Mouse (Mus musculus) layer of hippocampus, postnatal 36 days (tissue): Measurements from ENCODE around the gene Mast1. TPM values are rescaled to one million over a fixed set of nuclear protein-coding genes. Genes with fewer than 3 reads are reported as not detected.
A peak's percentile ranks its signal among the peaks of the same experiment; 100 is the strongest.

Source experiments
- DNase-seq, 2 experiments: peaks; one replicate each; pipeline ENCODE4 v3.0.0; 2022
- total RNA-seq, 2 experiments: library from RNA; stranded (reverse); gene quantifications; 2 replicates each; pipeline ENCODE4 v1.2.3; 2021

The Mast1 gene
- total RNA-seq, 2 experiments from 2014 or later = 79.5 TPM

DNA sequence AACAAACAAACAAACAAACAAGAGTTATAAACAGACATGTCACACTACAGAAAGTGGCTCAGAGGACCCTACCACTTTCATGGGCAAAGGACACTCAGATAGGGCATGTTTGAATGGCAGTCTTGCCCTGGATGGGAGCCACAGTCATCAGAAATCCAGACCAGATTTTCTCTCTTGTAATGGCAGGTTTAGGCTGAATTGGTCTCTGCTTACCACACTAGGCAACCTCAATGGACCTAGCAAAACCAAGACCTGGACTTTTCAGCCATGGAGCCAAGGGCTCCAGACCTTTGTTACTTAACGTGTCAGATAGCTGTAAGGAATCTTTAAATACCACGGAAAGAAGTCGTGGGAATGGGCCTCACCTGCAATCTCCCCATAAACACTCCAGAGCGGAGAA, 6.5 kb upstream of the Mast1 start:
- no peak for DNase-seq

DNA sequence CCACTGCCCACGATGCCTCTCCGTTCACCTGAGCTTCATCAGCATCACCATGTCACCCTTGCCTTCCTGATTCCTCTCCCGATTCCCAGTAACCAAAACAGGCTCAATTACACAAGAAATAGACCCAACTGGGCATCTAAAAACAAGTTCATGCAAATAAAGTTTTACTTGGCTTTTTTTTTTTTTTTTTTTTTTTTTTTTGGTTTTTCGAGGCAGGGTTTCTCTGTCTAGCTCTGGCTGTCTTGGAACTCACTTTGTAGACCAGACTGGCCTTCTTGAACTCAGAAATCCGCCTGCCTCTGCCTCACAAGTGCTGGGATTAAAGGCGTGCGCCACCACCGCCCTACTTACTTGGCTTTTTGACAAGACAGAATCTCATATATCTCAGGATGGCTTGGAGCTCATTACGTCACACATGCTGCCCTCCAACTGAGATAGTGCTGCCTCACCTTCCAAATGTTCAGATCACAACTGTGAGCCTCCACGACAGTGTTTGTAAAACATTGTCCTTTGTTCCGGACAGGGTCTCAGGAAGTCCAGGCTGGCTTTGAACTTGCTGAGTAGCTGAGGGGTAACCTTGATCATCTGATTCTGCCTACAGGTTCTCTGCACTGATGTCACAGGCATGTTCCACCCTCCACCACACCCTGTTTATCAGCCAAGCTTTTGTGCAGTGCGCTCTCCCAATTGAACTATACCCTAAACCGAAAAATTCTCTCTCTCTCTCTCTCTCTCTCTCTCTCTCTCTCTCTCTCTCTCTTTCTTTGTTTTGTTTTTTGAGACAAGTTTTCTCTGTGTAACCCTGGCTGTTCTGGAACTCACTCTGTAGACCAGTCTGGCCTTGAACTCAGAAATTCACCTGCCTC, 694 bp upstream of the Mast1 start:
- no peak for DNase-seq

DNA sequence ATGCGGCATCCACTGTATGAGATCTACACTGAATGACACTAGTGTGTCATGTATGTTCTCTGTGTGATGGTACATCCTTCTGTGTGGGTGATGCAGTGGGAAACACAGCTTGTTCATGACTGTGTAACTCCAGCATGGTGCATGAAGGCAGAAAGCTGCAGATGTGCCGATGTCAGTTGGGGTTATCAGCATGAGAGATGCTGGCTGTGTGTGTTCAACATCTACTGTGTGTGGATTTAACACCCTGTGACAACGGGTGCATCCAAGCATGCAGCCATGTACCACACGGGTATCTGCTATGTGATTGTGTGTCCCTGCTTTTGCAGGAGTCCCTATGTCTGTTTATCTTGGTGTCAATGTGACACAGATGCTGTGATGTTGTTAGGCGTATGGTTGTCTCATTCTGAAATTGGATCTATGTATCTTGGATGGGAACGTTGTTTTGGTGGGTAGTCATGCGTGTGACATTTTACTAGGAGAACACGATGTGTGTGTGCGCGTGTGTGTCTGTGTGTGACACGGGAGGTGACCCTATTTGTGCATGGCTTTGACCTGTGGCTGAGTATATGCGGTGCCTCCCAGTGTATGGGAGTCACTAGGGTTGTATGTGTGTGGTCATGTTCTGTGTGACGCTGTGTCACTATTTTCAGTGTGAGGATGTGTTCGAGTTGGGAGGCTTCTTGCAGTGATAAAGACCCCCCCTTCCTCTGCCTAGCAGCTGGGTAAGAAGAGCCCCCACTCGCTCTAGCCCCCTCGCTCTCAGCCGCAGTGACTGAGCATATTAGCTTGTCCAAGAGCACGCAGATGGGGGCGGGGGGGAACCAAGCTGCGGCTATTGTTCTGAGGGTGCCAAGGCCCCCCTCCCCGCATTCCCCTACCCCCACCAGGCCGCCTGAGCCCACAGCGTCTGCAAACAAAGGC, 858 bp downstream of the Mast1 start:
- no peak for DNase-seq

DNA sequence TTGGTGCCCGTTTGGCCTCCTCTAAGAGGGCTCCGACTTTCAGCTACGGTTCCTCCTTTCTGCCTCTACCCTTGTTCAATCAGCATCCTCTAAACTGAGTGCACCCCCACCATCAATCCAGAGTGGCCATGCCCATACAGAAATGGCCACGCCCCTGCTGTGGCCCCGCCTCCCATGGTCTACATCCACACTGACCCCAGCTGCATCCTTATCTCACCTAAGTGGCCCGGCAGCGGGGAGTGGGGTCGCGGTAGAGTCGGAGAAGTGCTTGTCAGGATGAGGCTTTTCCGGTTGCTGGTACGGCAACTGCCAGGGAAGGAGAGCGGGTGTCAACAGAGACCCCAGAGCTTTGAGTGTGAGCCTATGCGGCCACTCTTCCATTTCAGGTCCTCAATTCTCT, 1.7 kb downstream of the Mast1 start:
- no peak for DNase-seq

DNA sequence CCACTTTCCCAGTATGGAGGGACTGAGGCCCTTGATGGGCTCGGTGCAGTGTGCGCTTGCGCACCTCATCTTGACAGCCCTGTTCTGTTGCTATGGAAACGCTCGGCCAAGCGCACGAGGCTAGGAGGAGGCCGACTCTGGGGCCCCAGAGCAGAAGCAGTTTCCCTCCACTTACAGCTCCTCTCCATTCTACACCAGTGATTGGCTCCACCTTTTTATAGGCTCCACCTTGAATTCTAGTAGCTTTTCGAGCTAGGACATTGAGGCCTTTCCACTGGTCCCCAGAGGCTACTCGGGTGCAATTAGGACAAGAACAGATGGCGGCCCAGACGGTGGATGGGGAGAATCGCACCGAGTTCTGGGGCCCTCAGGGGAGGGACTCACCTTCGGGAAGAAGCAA, 2.3 kb downstream of the Mast1 start:
- DNase-seq = no peak

DNA sequence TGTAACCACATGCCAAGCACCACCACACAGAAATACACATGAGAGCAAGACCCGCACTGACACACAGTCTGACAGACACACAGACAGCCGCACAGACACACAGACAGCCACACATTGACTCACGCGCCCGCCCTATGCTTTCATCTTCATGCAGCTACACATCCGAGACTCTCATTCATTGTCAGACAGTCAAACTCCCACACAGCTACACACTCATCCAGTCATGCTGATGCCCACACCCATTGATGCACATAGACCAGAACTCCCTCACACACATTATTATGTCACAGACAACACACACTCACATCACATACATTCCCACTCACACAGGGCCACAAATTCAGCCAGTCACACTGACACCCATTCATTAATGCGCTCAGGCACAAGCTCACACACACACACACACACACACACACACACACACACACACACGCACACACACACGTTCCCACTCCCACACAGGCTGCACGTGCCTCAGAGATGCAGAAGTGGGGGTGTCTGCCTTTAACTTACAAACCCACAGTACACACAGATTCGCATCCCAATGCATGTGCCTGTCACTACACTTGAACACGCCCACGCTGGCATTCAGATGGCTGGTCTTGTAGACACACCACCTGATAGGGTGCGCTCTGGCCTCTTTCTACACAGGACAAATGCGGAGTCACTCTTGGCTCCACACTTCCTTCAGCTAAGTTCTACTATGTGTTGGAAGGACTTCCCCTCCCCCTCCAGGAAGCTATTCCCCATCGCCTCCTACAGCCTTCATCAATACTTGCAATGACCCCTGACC, 3.2 kb downstream of the Mast1 start:
- DNase-seq = no peak

DNA sequence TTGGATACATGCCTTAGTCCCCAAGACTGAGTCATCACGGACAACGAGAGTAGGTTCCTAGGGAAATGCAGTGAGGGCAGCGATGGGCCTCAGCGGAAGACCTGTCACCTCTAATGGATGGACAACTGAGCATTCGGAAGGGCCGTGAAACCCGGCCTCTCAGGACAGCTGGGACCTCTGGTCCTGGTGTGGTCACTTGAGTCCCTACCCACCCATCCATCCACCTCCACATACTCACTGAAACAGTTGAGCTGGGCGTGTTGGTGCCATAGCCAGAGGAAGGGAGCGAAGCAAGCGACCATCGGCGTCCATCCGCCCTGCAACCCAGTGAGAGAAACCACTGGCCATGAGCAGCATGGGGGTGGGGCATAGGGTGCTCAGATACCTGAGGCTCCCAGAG, 6.6 kb downstream of the Mast1 start:
- no peak for DNase-seq

DNA sequence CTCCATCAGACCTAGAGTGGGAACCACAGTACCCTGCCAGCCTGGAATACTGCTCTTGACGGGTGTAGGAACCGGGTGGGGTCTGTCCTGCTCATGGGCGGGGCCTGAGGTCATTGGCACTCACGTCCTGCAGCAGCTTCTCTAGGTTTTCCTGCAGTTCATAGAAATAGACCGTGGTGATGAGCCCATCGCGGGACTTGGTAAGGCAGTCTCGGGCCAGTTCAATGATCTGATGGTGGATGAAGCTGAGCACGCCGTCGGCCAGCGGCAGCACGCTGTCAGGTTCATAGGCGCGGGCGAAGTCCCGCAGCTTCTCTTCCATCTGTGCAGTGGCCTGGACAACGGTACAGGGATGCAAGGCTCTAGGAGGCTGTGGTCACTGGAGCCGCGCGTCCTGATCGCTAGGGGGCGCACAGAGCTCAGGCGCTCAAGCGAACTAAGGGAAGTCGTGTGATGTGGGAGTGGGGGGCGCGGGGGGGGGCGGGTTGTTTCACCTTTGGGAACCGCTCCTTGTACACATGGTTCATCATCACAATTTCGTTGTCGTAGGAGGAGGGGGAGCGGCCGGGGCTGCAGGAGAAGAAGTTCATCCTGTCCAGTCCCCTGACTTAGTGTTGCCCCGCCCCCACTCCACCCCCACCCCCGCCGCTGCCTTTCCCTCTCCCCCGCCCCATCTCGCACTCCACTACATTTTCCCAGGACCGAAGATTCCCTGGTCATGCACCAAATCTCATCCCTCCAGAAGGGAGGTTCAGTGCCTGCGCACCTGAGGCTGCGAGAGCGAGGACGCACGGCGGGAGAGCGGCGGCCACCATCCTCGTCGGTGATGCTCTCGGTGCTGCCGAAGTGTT, 8.5 kb downstream of the Mast1 start:
- peak in 1 of 2 experiments; percentile 57 for DNase-seq

DNA sequence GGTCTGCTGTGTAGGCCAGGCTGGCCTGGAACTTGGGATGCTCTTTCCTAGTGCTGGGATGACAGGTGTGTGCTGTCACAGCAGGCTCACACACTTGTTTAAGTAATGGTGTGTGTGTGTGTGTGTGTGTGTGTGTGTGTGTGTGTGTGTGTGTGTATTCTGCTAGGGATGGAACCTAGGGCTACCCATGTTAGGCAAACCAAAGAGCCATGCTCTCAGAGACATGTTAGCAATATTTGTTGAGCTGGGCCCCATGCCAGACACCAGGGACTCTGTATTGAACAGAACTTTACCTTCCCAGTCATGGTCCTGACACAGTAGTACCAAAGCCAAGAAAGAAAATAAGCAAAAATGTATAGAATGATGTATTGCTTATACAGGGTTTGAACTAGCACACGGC, 9.6 kb downstream of the Mast1 start:
- no peak for DNase-seq

DNA sequence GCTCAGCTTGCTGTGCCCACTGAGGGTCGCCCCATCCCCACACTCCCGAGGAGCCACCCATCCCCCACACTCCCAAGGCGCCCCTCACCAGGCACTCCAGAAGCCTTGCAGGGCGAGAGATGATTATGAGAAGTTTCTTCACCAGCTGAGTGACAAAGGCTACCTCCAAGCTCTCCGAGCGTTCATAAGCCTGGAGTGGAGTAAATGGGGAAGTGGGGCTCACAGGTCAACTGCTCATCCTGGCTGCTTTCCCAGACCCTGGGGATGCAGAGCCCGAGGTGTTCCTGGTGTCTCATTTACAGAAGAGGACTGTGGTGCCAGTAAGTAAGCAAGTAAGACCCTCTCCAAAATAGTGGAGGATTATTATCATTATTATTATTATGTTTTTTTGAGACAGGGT, 11.6 kb downstream of the Mast1 start:
- no peak for DNase-seq

DNA sequence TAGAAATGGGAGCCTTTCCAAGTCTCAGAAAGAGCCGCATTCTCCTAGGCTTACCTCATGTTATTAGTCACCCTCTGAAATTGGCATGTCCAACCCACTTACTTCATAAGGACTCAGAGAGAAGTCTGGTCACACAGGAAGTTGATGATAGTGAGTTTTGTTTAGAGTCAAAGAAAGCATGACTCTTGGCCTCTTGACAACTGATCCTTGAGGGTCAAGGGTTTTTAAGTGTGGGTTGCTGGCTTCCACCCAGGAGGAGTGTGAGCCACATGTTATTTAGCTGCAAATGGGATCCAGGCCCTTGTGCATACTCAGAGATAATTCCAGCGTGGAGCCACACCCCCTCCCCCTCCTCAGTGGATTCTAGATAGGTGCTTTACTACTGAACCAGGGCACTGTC, 15.6 kb downstream of the Mast1 start:
- no peak for DNase-seq

DNA sequence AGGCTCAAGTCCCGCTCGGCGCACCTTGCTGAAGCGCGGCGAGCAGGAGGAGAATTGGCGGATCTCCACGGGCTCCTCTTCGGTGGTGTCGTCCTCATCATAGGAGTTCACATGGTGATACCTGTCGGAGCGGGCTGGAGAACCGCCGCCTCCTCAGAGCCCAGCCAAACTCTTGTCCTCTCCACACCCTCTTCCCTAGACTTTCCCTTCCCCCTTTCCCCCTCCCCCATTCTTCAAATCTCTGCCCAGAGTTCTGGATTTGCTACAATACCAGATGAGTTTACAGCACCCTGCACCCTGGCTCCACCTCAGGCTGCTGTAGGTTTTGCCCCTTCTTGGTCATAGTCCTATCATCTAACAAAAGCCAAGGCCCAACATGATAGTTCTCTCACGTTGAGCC, 18.5 kb downstream of the Mast1 start:
- no peak for DNase-seq

DNA sequence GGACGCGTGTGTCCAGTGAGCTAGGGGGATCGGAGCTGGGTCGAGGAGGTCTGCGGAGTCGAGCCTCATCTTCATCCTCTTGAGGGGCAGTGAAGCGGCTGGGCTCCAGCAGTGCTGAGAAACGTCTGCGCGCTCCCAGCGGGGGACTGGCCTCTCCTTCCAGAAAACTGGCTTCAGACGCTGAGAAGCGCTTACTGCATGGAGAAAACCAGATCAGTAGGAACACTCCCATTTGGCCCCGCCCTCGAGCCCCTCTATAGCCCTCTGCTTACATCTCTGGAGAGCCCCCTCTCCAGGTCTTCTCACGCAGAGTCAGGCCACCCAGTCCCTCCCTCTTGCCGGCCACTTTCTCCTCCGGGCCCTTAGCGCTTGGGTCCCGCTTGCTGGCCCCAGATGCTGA, 19.4 kb downstream of the Mast1 start:
- DNase-seq = no peak

DNA sequence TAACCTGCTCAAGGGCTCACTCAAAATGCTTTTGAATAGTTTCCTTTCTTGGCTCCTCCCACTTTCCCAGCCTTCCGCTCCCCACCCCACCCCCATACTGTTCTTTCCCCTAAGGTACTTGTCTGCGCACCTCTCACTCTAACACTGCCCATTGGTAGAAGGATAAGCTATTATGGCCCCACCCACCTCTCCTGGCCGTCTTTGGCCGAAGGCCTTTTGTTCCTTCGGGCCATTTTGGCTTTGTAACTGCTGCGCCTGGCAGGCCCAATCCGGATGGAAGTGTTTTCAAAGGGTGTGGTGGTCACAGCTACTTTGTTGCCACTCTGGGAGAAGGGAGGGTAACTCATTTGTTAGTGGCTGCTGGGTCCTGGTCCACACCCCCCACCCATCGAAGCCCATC, 21.9 kb downstream of the Mast1 start:
- DNase-seq = no peak

DNA sequence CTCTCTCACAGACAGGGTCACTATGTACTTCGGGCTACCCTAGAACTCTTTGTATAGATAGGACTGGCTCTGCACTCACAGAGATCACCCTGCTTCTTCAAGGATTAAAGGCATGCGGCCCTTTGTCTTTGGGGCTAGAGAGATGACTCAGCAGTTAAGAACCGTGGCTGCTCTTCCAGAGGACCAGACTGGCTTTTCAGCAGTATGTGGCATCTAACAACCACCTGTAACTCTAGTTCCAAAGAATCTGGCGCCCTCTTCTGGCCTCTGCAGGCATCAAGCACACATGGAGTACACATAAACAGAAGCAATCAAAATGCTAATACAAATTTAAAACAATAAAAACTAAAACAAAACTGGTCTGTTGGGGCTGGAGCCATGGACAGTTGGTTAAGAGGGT, 23.2 kb downstream of the Mast1 start:
- no peak for DNase-seq

DNA sequence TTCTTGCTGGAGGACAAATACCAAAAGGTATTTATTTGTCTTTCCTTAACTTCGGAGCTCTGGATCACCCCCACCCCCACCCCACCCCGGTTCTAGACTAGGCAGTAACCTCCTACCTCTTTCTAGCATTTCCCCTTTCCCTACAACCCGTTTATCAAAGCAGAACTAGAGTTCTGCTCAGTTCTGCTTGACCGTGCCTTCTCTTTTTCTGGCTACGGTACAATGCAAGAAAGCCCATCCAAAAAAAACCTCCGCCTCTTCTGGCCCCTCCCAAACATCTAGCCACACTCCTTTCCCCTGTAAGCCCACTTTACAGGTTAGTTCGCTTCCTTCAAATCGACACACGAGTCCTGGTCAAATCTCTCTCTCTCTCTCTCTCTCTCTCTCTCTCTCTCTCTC, 23.7 kb downstream of the Mast1 start:
- DNase-seq = no peak

DNA sequence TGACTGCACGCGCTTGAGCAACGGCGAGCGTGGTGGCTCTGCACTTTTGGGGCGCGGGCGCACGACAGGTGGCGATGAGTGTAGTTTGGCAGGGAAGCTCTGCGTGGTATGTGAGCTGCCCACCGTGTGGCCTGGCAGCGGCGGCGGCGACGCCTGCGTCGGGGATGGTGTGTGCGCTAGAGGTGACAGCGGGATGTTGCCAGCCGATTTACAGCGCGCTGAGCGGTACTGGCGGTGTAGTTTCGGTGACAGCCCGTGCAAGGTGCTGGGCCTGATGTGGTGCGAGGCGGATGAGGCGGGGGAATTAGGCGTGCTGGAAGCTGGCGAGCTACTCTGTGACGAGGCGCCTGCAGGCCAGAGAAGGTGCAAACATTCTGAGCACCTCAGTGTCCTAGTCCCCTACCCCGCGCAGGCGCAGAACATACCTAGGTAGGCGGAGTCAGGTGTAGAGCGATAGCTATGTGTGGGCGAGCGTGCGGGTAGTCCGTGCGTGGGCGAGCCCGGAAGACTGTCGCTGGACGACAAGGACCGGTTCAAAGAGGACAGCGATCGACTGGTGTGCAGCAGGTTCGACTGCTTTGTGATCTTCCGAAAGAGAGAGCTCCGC, 24.2 kb downstream of the Mast1 start:
- DNase-seq = no peak

DNA sequence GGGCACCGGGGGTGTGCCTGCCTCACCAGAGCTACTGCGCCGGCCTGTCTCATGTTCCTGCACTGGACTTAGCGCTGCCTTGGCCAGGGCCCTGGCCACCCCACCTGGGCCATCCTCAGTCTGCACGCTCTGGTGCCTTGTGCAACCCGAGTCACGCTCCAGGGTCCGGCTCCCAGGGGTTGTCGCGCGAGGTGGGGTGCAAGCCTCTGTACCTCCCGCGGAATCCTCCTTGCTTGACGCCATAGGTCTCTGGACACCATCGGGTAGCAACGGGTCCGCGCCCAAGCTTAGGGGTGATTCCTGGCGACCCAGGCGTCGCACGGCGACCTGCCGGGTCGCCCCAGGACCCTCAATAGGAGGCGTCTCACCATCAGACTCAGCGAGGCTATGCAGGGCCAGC, 24.8 kb downstream of the Mast1 start:
- no peak for DNase-seq

DNA sequence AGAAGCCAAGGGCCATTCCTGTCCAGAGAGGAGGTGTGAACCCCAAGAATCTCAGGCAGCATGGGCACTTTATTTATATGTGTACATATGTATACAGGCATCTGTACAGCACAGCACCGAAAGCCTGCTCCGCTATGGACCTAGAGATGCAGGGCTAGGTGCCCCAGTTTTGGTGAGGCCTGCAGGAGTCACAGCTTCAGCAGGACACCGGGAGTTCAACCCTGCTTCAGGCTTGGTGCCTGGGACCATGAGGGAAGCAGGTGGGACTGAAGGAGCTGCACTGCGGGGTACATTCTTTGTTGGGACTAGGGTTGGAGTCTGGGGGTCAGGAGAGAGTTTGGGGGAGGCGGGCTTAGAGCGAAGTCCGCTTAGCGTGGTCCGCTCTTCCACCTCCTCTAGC, 25.3 kb downstream of the Mast1 start:
- no peak for DNase-seq

DNA sequence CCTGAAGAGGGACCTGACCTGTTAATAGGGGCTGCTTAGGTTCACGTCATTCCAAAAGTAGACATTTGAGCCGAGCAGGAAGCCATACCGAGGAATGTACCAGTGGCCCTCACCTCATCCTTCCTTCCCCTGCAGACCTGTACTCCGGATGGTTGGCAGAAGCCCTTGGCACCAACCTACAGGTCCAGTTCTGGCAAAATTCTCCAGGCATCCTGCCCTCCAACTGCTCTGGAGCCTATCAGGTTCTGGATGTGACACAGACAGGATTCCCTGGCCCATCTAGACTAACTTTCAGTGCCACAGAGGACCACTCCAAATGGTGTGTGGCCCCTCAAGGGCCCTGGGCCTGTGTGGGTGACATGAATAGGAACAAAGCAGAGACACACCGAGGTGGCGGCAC, 26.6 kb downstream of the Mast1 start:
- no peak for DNase-seq

DNA sequence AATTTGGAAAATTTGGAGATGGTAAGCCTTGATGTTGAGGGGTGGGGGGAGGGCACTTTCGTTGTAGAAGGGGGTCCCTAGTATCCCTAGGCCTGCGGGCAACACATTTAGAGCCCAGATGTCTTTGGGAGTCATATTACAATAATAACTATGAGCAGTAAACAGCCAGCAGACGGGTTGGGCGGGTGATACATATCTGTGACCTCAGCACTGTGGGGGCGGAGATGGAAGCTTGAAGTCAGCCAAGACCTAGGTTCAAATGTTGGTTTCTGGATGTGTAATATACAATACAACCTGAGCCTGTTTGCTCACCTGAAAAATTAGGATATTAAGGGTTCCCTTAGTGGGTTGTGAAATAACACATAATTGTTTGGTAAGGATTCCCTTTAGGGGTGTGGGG, 27.2 kb downstream of the Mast1 start:
- no peak for DNase-seq
